ENCODE assay signal across 8 mouse cellular contexts in genomic region chr7:7121602-7121980, GRCm38 (mm10). TPM values are rescaled to one million over a fixed set of nuclear protein-coding genes. Genes with fewer than 3 reads are reported as not detected.
DNase-seq lines count a peak whose midpoint lies in the region; ATAC-seq and TF ChIP-seq lines count a peak whose summit lies in the region.

No protein-coding gene starts in this region.

- peak overlapping the region; percentile 74 for H3K4me2 ChIP-seq in liver, postnatal 0 days (ENCODE audit: low read depth, low read length)

- no peak for DNase-seq in heart, embryonic 10.5 days (ENCODE audit: low spot score)
- DNase-seq in heart, adult 11 months = no peak
- DNase-seq in ES-E14 (ENCODE audit: low read depth, low spot score) = no peak
- no peak for DNase-seq in hindbrain, embryonic 10.5 days (ENCODE audit: low spot score)
- no peak for DNase-seq in liver, postnatal 0 days
- no peak for DNase-seq in T-cell, adult 2 months (ENCODE audit: low spot score)
- no peak for DNase-seq in right cerebral cortex, postnatal 10 days (ENCODE audit: low spot score in 2 of 2)
- no peak for DNase-seq in frontal cortex, postnatal 36 days (ENCODE audit: low spot score in 2 of 2)

- TF ChIP-seq CTCF in liver, postnatal 0 days (IDR thresholded peaks at IDR 0.05; ENCODE audit: low read depth) = no peak

- in situ Hi-C loops in ES-E14 (cut with MboI; ENCODE audit: low sequenced_read_pairs in 2 of 2, unreplicated experiment in 2 of 2) = loop anchor here in 1 of 2 experiments (25.0 kb wide), 1 partner anchor 91 kb away; the partner anchor contains the start of gene Zfp772

- H3K27ac ChIP-seq in heart, embryonic 10.5 days = peak overlapping the region; percentile 80
- H3K27ac ChIP-seq in ES-E14 (ENCODE audit: insufficient read depth, low read depth, low read length, poor library complexity, severe bottlenecking) = no peak overlapping the region
- H3K27ac ChIP-seq in hindbrain, embryonic 10.5 days = no peak overlapping the region; the same call in 1 of the 2 replicates
- no peak overlapping the region for H3K27ac ChIP-seq in liver, postnatal 0 days (ENCODE audit: low read depth)

- H3K4me1 ChIP-seq in heart, embryonic 10.5 days = 0 out of 2 replicates have a peak, but pooled peaks cover 3% of the 10 kb centered on the region
- H3K4me1 ChIP-seq in ES-E14 (ENCODE audit: control insufficient read depth in 2 of 2, insufficient read depth in 2 of 2, low read length in 2 of 2, poor library complexity in 1 of 2) = peaks cover 0 to 2% of the 10 kb centered on the region in 2 experiments; a peak in 1 of 4 replicates
- H3K4me1 ChIP-seq in hindbrain, embryonic 10.5 days (replicated peaks) = peaks cover 11% of the 10 kb centered on the region
- peaks cover 6% of the 10 kb centered on the region; the same call in 1 of the 2 replicates for H3K4me1 ChIP-seq in liver, postnatal 0 days (ENCODE audit: insufficient read depth)

- TF ChIP-seq EP300 in liver, postnatal 0 days (IDR thresholded peaks at IDR 0.05; ENCODE audit: low read depth) = no peak

- no peaks in the 10 kb centered on the region for H3K27me3 ChIP-seq in heart, embryonic 10.5 days (ENCODE audit: insufficient read depth, poor library complexity, severe bottlenecking)
- H3K27me3 ChIP-seq in hindbrain, embryonic 10.5 days (ENCODE audit: insufficient read depth, poor library complexity, severe bottlenecking) = no peaks in the 10 kb centered on the region
- no peaks in the 10 kb centered on the region for H3K27me3 ChIP-seq in liver, postnatal 0 days (ENCODE audit: insufficient read depth, low read length)

- WGBS in heart, embryonic 10.5 days = 47% methylated on average over 6 of the region's 6 CpGs
- WGBS in hindbrain, embryonic 10.5 days = 56% methylated on average over 6 of the region's 6 CpGs
- 47% methylated on average over 6 of the region's 6 CpGs for WGBS in liver, postnatal 0 days (ENCODE audit: insufficient replicate concordance)

- H3K4me3 ChIP-seq in heart, embryonic 10.5 days = peak overlapping the region; percentile 70
- peak overlapping the region; percentile 73 to 75 for H3K4me3 ChIP-seq in ES-E14 (ENCODE audit: insufficient read depth in 1 of 2, low read depth in 1 of 2, low read length in 2 of 2, poor library complexity in 1 of 2, severe bottlenecking in 1 of 2)
- peak overlapping the region; percentile 63 for H3K4me3 ChIP-seq in hindbrain, embryonic 10.5 days
- H3K4me3 ChIP-seq in liver, postnatal 0 days (ENCODE audit: low read depth, low read length) = peak overlapping the region; percentile 69

- no peak overlapping the region for H3K9ac ChIP-seq in ES-E14 (ENCODE audit: insufficient read depth, low read depth, low read length, poor library complexity, severe bottlenecking)
- H3K9ac ChIP-seq in liver, postnatal 0 days (replicated peaks) = no peak overlapping the region

- H3K9me3 ChIP-seq in heart, embryonic 10.5 days = no peaks in the 10 kb centered on the region
- H3K9me3 ChIP-seq in ES-E14 (ENCODE audit: control insufficient read depth, insufficient read depth, low read depth, low read length) = no peaks in the 10 kb centered on the region
- 0 out of 2 replicates have a peak, but pooled peaks cover 3% of the 10 kb centered on the region for H3K9me3 ChIP-seq in hindbrain, embryonic 10.5 days
- no peaks in the 10 kb centered on the region for H3K9me3 ChIP-seq in liver, postnatal 0 days (ENCODE audit: low read length)

- ATAC-seq in liver, postnatal 0 days = no peak

- H3K36me3 ChIP-seq in heart, embryonic 10.5 days = peaks cover 21% of the 10 kb centered on the region
- peaks cover 4% of the 10 kb centered on the region; the same call in 1 of the 2 replicates for H3K36me3 ChIP-seq in ES-E14 (ENCODE audit: control insufficient read depth, insufficient read depth, low read length, poor library complexity, severe bottlenecking)
- peaks cover 31% of the 10 kb centered on the region for H3K36me3 ChIP-seq in hindbrain, embryonic 10.5 days
- H3K36me3 ChIP-seq in liver, postnatal 0 days (replicated peaks; ENCODE audit: insufficient read depth, low read length) = peaks cover 11% of the 10 kb centered on the region

TF ChIP-seq in ES-E14, 5 proteins besides CTCF, POLR2A, EP300 and RAD21:
- TF ChIP-seq ZNF384 (IDR thresholded peaks at IDR 0.05; ENCODE audit: low read depth, low read length) (no peak), MAFK (IDR thresholded peaks at IDR 0.05; ENCODE audit: insufficient read depth, low read depth, low read length) (no peak), ZC3H11A (IDR thresholded peaks at IDR 0.05; ENCODE audit: borderline replicate concordance, low read depth, low read length) (no peak), CHD2 (IDR thresholded peaks at IDR 0.05; ENCODE audit: low read depth, low read length) (no peak), HCFC1 (IDR thresholded peaks at IDR 0.05; ENCODE audit: borderline replicate concordance, insufficient read depth, low read length) (no peak)
TF ChIP-seq in ES-E14: peak in this region for 0.

RNA-seq across cellular contexts. Expression of gene Zfp954, which starts 0.3 kb away (rescaled TPM):
- 9.2 and 9.3 TPM in 2 replicates for polyA plus RNA-seq in heart, embryonic 10.5 days (2016; fragmentation: Nextera tagmentation; extraction: Ambion mirVana)
- total RNA-seq in ES-E14 (2012; rRNA removed) = 9.0 and 10.3 TPM in 2 replicates
- 15.1 and 17.2 TPM in 2 replicates for polyA plus RNA-seq in hindbrain, embryonic 10.5 days (2016; fragmentation: Nextera tagmentation; extraction: Ambion mirVana)
- polyA plus RNA-seq in liver, postnatal 0 days (2015; fragmentation: Nextera tagmentation; extraction: Ambion mirVana) = 3.1 and 3.5 TPM in 2 replicates

RNA-seq across cellular contexts. Expression of gene Zfp773, which starts 15.0 kb away (rescaled TPM):
- polyA plus RNA-seq in heart, embryonic 10.5 days (2016; fragmentation: Nextera tagmentation; extraction: Ambion mirVana) = 0.58 and 1.1 TPM in 2 replicates
- total RNA-seq in ES-E14 (2012; rRNA removed) = 3.6 and 5.9 TPM in 2 replicates
- 4.4 and 6.1 TPM in 2 replicates for polyA plus RNA-seq in hindbrain, embryonic 10.5 days (2016; fragmentation: Nextera tagmentation; extraction: Ambion mirVana)
- polyA plus RNA-seq in liver, postnatal 0 days (2015; fragmentation: Nextera tagmentation; extraction: Ambion mirVana) = 0.20 and 0.27 TPM in 2 replicates

RNA-seq across cellular contexts. Expression of gene Zfp418, which starts 49.5 kb away (rescaled TPM):
- 1.1 and 1.8 TPM in 2 replicates for polyA plus RNA-seq in heart, embryonic 10.5 days (2016; fragmentation: Nextera tagmentation; extraction: Ambion mirVana)
- 3.8 and 3.9 TPM in 2 replicates for total RNA-seq in ES-E14 (2012; rRNA removed)
- 2.8 and 3.3 TPM in 2 replicates for polyA plus RNA-seq in hindbrain, embryonic 10.5 days (2016; fragmentation: Nextera tagmentation; extraction: Ambion mirVana)
- polyA plus RNA-seq in liver, postnatal 0 days (2015; fragmentation: Nextera tagmentation; extraction: Ambion mirVana) = 0.27 and 0.29 TPM in 2 replicates
